Mouse (Mus musculus): ENCODE data around the gene Cryz. TPM values are rescaled to one million over a fixed set of nuclear protein-coding genes. Genes with fewer than 3 reads are reported as not detected.

The Cryz gene
- polyA plus RNA-seq (2015; fragmentation: Nextera tagmentation; extraction: Ambion mirVana), result 9.2 and 10.0 TPM in 2 replicates

- Histone ChIP-seq H3K4me2 (peak within 1 kb of the TSS; percentile 78), H3K36me3 (replicated peaks) (0 out of 2 replicates have a peak, but pooled peaks cover 12% of the 10 kb centered on the region), H3K27ac (peak within 1 kb of the TSS; percentile 94), H3K4me1 (peaks cover 10% of the 10 kb centered on the region), H3K4me3 (peak within 1 kb of the TSS; percentile 68), H3K27me3 (replicated peaks) (no peaks in the 10 kb centered on the region), H3K9me3 (no peaks in the 10 kb centered on the region), H3K9ac (peak within 1 kb of the TSS; percentile 62)
- ATAC-seq (replicated peaks), result peak; percentile 93
- WGBS, result under 1% methylated on average over 25 of the region's 25 CpGs
These were observed at the start of gene Cryz for GRCm38 (mm10) chr3:154596488-154596933. TSS of gene Cryz (plus strand) at chr3:154596711.

DNA sequence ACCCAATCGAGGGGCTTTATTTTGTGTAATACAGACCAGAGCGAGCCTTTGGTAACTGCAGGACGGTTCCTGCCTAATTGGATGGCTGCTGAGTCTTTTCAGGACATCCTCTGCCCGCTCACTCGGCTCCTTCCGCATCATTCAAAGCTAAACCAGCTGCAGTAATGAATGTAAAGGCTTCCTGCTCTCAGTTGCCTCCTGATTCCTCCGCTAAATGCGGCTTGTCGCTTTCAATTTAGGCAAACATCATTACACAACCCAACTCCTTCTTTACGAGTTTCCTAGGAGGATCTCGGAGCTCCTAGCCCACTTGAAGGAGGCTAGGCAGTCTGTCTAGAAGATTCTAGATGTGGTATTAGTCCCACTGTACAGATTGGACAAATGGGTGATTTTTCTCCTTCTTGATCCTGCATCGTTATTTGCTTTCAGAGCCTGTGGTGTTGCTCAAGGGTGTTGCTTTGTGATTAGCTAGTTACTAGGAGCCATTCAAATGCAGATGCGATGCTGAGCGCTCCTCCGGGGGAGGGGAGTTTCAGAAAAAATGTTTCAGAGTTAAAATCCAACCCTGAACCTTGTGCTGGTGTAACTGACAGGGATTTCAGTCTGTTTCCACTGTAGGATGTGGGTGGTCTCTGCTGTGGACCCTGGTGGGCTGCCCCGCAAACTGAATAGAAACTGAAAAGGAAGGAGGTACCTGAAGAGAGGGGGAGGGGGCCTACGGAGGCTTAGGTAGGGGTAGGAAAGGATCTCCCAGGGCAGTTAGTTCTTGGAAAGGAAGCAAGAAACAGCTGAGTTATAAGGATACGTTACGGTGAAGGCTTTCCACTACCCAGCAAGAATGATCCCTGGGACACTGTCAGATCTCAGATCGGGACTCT, 48.7 kb upstream of the Cryz start:
- Histone ChIP-seq H3K9ac (no peak overlapping the region), H3K4me1 (peaks cover 28% of the 10 kb centered on the region), H3K4me3 (no peak overlapping the region), H3K4me2 (peak overlapping the region; percentile 33), H3K27ac (no peak overlapping the region), H3K27me3 (replicated peaks) (peaks cover 22% of the 10 kb centered on the region; the same call in 1 of the 2 replicates), H3K9me3 (no peaks in the 10 kb centered on the region), H3K36me3 (replicated peaks) (no peaks in the 10 kb centered on the region)
- whole genome bisulfite sequencing, result 5% methylated on average over 20 of the region's 20 CpGs
- no peak for ATAC-seq (replicated peaks)

- Histone ChIP-seq H3K4me1 (peaks cover 28% of the 10 kb centered on the region), H3K27me3 (replicated peaks) (peaks cover 23% of the 10 kb centered on the region), H3K4me2 (no peak overlapping the region), H3K36me3 (replicated peaks) (no peaks in the 10 kb centered on the region), H3K27ac (no peak overlapping the region), H3K9me3 (no peaks in the 10 kb centered on the region), H3K4me3 (no peak overlapping the region), H3K9ac (no peak overlapping the region)
- WGBS, result 31% methylated on average over 8 of the region's 8 CpGs
- no peak for ATAC-seq (replicated peaks)
These were observed 47.6 kb upstream of the Cryz start for GRCm38 (mm10) chr3:154548868-154549301.

DNA sequence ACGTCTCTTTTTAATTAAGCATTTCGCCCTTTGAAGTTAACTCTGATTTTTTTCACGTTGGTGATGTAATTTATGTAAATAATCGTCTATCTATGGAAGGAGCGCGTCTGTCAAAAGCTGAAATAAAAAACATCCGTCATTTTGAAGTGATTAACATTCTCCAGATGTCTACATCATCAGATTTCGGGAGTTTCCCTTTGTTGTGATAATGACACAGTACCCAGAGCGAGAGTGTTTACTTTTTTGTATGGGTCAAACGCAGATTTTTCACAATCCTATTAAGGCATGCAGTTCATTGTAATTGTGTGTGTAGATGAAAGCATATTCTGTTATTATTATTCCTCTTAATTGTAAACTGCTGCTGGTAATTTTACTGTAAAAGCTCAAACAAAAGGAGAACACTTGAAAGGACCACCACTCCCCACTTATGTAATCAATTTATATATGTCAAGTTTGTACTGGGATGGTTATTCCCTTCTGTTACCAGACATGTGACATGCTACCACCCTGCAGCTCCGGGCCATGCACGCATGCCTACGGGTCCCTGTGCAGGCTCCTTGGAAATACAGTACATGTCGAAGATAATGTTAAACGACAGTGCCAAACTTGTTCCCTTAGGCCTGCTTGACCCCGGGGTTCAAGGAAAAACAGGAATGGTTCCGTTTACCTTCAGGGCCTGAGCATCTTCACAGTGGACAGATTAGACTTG, 46.0 kb upstream of the Cryz start:
- 19% methylated on average over 17 of the region's 17 CpGs for WGBS
- Histone ChIP-seq H3K36me3 (replicated peaks) (no peaks in the 10 kb centered on the region), H3K9ac (no peak overlapping the region), H3K4me1 (peaks cover 28% of the 10 kb centered on the region), H3K4me2 (no peak overlapping the region), H3K9me3 (no peaks in the 10 kb centered on the region), H3K4me3 (no peak overlapping the region), H3K27ac (no peak overlapping the region), H3K27me3 (replicated peaks) (peaks cover 19% of the 10 kb centered on the region)
- ATAC-seq (replicated peaks), result peak; percentile 85

- Histone ChIP-seq H3K27me3 (replicated peaks) (peaks cover 16% of the 10 kb centered on the region), H3K4me3 (no peak overlapping the region), H3K4me2 (no peak overlapping the region), H3K9me3 (no peaks in the 10 kb centered on the region), H3K9ac (no peak overlapping the region), H3K4me1 (peaks cover 28% of the 10 kb centered on the region), H3K27ac (no peak overlapping the region), H3K36me3 (replicated peaks) (no peaks in the 10 kb centered on the region)
- 15% methylated on average over 5 of the region's 5 CpGs for WGBS
- ATAC-seq (replicated peaks), result peak; percentile 73
These were observed 45.5 kb upstream of the Cryz start for GRCm38 (mm10) chr3:154551035-154551411.

- Histone ChIP-seq H3K9me3 (no peaks in the 10 kb centered on the region), H3K36me3 (replicated peaks) (no peaks in the 10 kb centered on the region), H3K27ac (no peak overlapping the region), H3K4me2 (no peak overlapping the region), H3K9ac (no peak overlapping the region), H3K4me3 (no peak overlapping the region), H3K4me1 (no peaks in the 10 kb centered on the region), H3K27me3 (replicated peaks) (no peaks in the 10 kb centered on the region)
- WGBS, result 97% methylated on average over 3 of the region's 3 CpGs
- no peak for ATAC-seq (replicated peaks)
These were observed 34.3 kb upstream of the Cryz start for GRCm38 (mm10) chr3:154562192-154562591.

GRCm38 (mm10) chr3:154565437-154565836, 31.1 kb upstream of the Cryz start:
- H3K4me2 ChIP-seq, result no peak overlapping the region
- 69% methylated on average over 3 of the region's 3 CpGs for WGBS
- H3K9me3 ChIP-seq, result no peaks in the 10 kb centered on the region
- H3K27me3 ChIP-seq (replicated peaks), result 0 out of 2 replicates have a peak, but pooled peaks cover 5% of the 10 kb centered on the region
- H3K4me3 ChIP-seq, result no peak overlapping the region
- no peak for ATAC-seq (replicated peaks)
- H3K9ac ChIP-seq, result no peak overlapping the region
- H3K4me1 ChIP-seq, result no peaks in the 10 kb centered on the region
- no peak overlapping the region for H3K27ac ChIP-seq
- H3K36me3 ChIP-seq (replicated peaks), result no peaks in the 10 kb centered on the region

DNA sequence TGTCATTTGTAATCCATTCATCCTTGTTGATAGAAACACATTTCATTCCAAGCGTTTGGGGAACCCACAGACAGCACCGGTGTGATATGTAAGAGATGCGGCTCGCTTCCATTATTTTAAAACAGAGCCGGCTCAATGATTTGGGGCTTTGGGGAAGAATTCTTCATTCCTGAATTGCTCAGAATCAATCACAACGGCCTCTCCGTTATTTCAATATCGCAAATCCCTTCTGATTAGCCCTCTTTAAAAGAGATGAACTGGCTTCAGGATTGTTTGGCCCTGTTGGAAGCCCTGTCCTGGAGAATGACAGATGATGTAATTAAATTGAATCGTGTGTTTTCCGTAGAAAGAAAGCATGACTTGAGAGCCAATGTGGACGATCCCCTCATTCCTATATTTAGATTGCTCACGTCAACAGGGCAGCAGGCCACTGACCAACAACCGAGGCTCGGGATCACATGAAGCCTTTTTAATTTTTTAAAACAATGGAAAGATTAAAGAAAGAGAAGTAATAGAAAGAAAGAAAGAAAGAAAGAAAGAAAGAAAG, 26.4 kb upstream of the Cryz start:
- H3K9ac ChIP-seq, result no peak overlapping the region
- ATAC-seq (replicated peaks), result no peak
- H3K27ac ChIP-seq, result no peak overlapping the region
- H3K4me3 ChIP-seq, result no peak overlapping the region
- 0 out of 2 replicates have a peak overlapping the region, but pooled peaks have one; percentile 22 for H3K4me2 ChIP-seq
- no peaks in the 10 kb centered on the region for H3K36me3 ChIP-seq (replicated peaks)
- peaks cover 8% of the 10 kb centered on the region; the same call in 1 of the 2 replicates for H3K27me3 ChIP-seq (replicated peaks)
- H3K4me1 ChIP-seq, result peaks cover 5% of the 10 kb centered on the region
- WGBS, result 18% methylated on average over 14 of the region's 14 CpGs
- no peaks in the 10 kb centered on the region for H3K9me3 ChIP-seq

DNA sequence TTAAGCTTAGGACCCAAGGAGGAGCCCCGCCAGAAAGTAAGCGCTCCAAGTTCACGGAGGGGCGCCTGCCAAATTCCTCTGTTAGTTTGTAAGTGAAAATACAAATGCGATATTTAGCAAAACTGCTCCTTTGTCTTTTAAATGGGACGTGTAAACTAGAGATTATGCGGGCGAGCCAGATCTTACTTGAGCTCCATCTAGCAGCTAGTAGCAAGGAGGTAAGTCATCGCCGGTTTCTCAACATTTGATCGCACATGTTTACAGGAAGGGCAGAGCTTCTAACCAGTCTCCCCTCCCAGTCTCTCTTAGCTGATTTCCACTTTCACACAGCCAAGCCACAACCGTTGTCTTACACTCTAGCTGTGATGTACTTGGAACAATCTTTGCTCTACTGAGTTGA, 25.7 kb upstream of the Cryz start:
- Histone ChIP-seq H3K27me3 (replicated peaks) (peaks cover 8% of the 10 kb centered on the region; the same call in 1 of the 2 replicates), H3K9me3 (no peaks in the 10 kb centered on the region), H3K4me1 (peaks cover 5% of the 10 kb centered on the region), H3K9ac (no peak overlapping the region), H3K4me3 (peak overlapping the region; percentile 11; the same call in 1 of the 2 replicates), H3K36me3 (replicated peaks) (no peaks in the 10 kb centered on the region), H3K27ac (no peak overlapping the region), H3K4me2 (peak overlapping the region; percentile 43)
- ATAC-seq (replicated peaks), result no peak
- 7% methylated on average over 12 of the region's 12 CpGs for WGBS

GRCm38 (mm10) chr3:154572341-154572972, 24.1 kb upstream of the Cryz start:
- no peak overlapping the region for H3K4me3 ChIP-seq
- H3K9ac ChIP-seq, result no peak overlapping the region
- ATAC-seq (replicated peaks), result peak; percentile 88
- no peaks in the 10 kb centered on the region for H3K9me3 ChIP-seq
- H3K27me3 ChIP-seq (replicated peaks), result peaks cover 8% of the 10 kb centered on the region; the same call in 1 of the 2 replicates
- H3K36me3 ChIP-seq (replicated peaks), result no peaks in the 10 kb centered on the region
- 11% methylated on average over 12 of the region's 12 CpGs for WGBS
- H3K27ac ChIP-seq, result no peak overlapping the region
- H3K4me2 ChIP-seq, result no peak overlapping the region
- peaks cover 5% of the 10 kb centered on the region for H3K4me1 ChIP-seq

- Histone ChIP-seq H3K9me3 (no peaks in the 10 kb centered on the region), H3K9ac (no peak overlapping the region)
- WGBS, result 77% methylated on average over 6 of the region's 6 CpGs
These were observed 22.8 kb upstream of the Cryz start for GRCm38 (mm10) chr3:154573666-154574065.

More at GRCm38 (mm10) chr3:154573666-154574065, 22.8 kb upstream of the Cryz start:
- Histone ChIP-seq H3K4me1 (peaks cover 5% of the 10 kb centered on the region), H3K27ac (no peak overlapping the region), H3K36me3 (replicated peaks) (no peaks in the 10 kb centered on the region), H3K4me3 (no peak overlapping the region), H3K4me2 (no peak overlapping the region), H3K27me3 (replicated peaks) (peaks cover 3% of the 10 kb centered on the region; the same call in 1 of the 2 replicates)
- no peak for ATAC-seq (replicated peaks)

Measured in midbrain, embryonic 15.5 days (tissue).